Comparison of ENCODE assay signal across 13 mouse cellular contexts in genomic region chr7:138968010-138968620, GRCm38 (mm10). TPM values are rescaled to one million over a fixed set of nuclear protein-coding genes. Genes with fewer than 3 reads are reported as not detected.
A peak's percentile ranks its signal among the peaks of the same experiment; 100 is the strongest.
DNase-seq lines count a peak whose midpoint lies in the region.
"Had no signal": no experiment of that assay in that cellular context is flagged by ENCODE, and none has a peak within 500 bp of the region (broad histone marks: within the 10 kb centered on the region; RNA-seq: fewer than 3 reads in every experiment).

No protein-coding gene starts in this region.

- intact Hi-C loops in left cerebral cortex, postnatal 36 days (cut with DNase I) = no loop called here

- DNase-seq in frontal cortex, adult 2 months (ENCODE audit: extremely low spot score in 1 of 2, low spot score in 1 of 2) = peak; percentile 43 to 81
- no peak for DNase-seq in frontal cortex, postnatal 10 days (ENCODE audit: low spot score in 2 of 2)
- DNase-seq in 416B (ENCODE audit: low read depth) = peak; percentile 12
- DNase-seq in brain, adult 2 months (ENCODE audit: low read depth, low spot score) = peak; percentile 91
- DNase-seq in left cerebral cortex, postnatal 36 days (ENCODE audit: low spot score in 2 of 2) = peak; percentile 47 to 53
- no peak for DNase-seq in lung, postnatal 25 days (ENCODE audit: low spot score)
- DNase-seq in spleen, adult 18-20 months = no peak
- DNase-seq in kidney, postnatal 14 days = no peak
- DNase-seq: cerebellum, postnatal 36 days; heart, postnatal 10 days; kidney, adult 18-20 months had no signal

RNA-seq across cellular contexts. Expression of gene Jakmip3, which starts 27.6 kb away (rescaled TPM):
- 41.0 and 43.0 TPM in 2 replicates for polyA plus RNA-seq in frontal cortex, adult 2 months (2012; rRNA removed)
- total RNA-seq in left cerebral cortex, postnatal 36 days (2021) = 10 to 100 TPM; 44.0 to 52.3 TPM
- total RNA-seq: monocyte, adult 5-6 weeks had no signal
- polyA plus RNA-seq: erythroblast, embryonic 14.5 days had no signal

RNA-seq across cellular contexts. Expression of gene Bnip3, which starts 58.8 kb away (rescaled TPM):
- 81.0 and 86.7 TPM in 2 replicates for polyA plus RNA-seq in frontal cortex, adult 2 months (2012; rRNA removed)
- total RNA-seq in left cerebral cortex, postnatal 36 days (2021) = 100 to 1,000 TPM; 136 to 145 TPM

Comparison
In these comparisons a context has a peak if more than half of its experiments do, and no peak if none do; other contexts are left out.
1. DNase-seq: peak in frontal cortex, adult 2 months (2 of 2), 416B (single experiment), brain, adult 2 months (single experiment) and left cerebral cortex, postnatal 36 days (2 of 2); none in frontal cortex, postnatal 10 days (0 of 2), lung, postnatal 25 days (single experiment), spleen, adult 18-20 months (0 of 2) and kidney, postnatal 14 days (single experiment).